Mouse (Mus musculus): ENCODE data around the gene Bcl7c. TPM values are rescaled to one million over a fixed set of nuclear protein-coding genes. Genes with fewer than 3 reads are reported as not detected.
"Not testable (repeated sequence)": the region's sequence is repeated elsewhere in the genome, so short reads cannot be mapped to it uniquely, and the experiment has no call there.

Bcl7c gene
- total and polyA plus RNA-seq, 2 experiments from 2014 or later: 48.8 to 86.8 TPM

GRCm38 (mm10) chr7:127707045-127707956 lies 1.4 kb downstream of the Bcl7c start:
- no peak for TF ChIP-seq CTCF (IDR thresholded peaks at IDR 0.05; ENCODE audit: low read depth)
- WGBS: 30% methylated on average over 22 of the region's 22 CpGs
- no peak for ATAC-seq
- Histone ChIP-seq H3K4me3 (ENCODE audit: low read length) (peak overlapping the region; percentile 75), H3K27me3 (ENCODE audit: insufficient read depth, low read length) (no peaks in the 10 kb centered on the region), H3K27ac (peak overlapping the region; percentile 97), H3K36me3 (ENCODE audit: insufficient read depth, low read length) (peaks cover 10% of the 10 kb centered on the region; the same call in 1 of the 2 replicates), H3K9ac (replicated peaks; ENCODE audit: low read length) (peak overlapping the region; percentile 94), H3K4me1 (ENCODE audit: insufficient read depth, low read length) (peaks cover 9% of the 10 kb centered on the region), H3K4me2 (ENCODE audit: low read depth, low read length) (peak overlapping the region; percentile 77), H3K9me3 (ENCODE audit: low read length) (no peaks in the 10 kb centered on the region)
- DNase-seq (ENCODE audit: low spot score): peak; percentile 24

DNA sequence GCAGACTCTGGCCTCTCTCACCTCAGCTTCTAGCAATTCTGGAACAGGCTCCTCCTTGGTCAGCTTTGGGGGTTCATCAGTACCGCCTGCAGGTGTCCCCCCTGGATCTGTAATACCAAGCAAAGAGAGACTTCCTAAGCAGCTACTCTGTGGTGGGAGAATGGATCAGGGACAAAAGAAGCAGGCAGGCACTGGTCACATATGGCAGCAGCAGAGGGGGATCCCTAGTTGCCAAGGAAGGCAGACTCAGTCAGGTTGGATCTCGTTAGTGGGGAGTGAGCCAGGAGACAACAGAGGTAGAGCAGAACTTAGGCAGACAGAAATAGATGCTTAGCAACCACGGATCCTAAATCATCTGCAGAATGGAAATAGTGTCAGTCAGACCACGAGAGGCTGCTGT lies 3.0 kb downstream of the Bcl7c start:
- H3K27ac ChIP-seq: no peak overlapping the region
- TF ChIP-seq CTCF (IDR thresholded peaks at IDR 0.05; ENCODE audit: low read depth): no peak
- no peaks in the 10 kb centered on the region for H3K27me3 ChIP-seq (ENCODE audit: insufficient read depth, low read length)
- DNase-seq (ENCODE audit: low spot score) (no peak), ATAC-seq (no peak)
- WGBS: 63% methylated on average over 4 of the region's 4 CpGs
- H3K4me3 ChIP-seq (ENCODE audit: low read length): no peak overlapping the region
- peaks cover 10% of the 10 kb centered on the region; the same call in 1 of the 2 replicates for H3K36me3 ChIP-seq (ENCODE audit: insufficient read depth, low read length)
- no peak overlapping the region for H3K9ac ChIP-seq (replicated peaks; ENCODE audit: low read length)
- H3K4me2 ChIP-seq (ENCODE audit: low read depth, low read length): no peak overlapping the region
- H3K9me3 ChIP-seq (ENCODE audit: low read length): no peaks in the 10 kb centered on the region
- peaks cover 8% of the 10 kb centered on the region for H3K4me1 ChIP-seq (ENCODE audit: insufficient read depth, low read length)

GRCm38 (mm10) chr7:127704598-127704997 lies 4.1 kb downstream of the Bcl7c start:
- DNase-seq (ENCODE audit: low spot score) (no peak), ATAC-seq (no peak)
- Histone ChIP-seq H3K9ac (replicated peaks; ENCODE audit: low read length) (no peak overlapping the region), H3K36me3 (ENCODE audit: insufficient read depth, low read length) (peaks cover 15% of the 10 kb centered on the region; the same call in 1 of the 2 replicates), H3K4me3 (ENCODE audit: low read length) (no peak overlapping the region), H3K27ac (no peak overlapping the region), H3K4me2 (ENCODE audit: low read depth, low read length) (no peak overlapping the region), H3K4me1 (ENCODE audit: insufficient read depth, low read length) (peaks cover 8% of the 10 kb centered on the region), H3K27me3 (ENCODE audit: insufficient read depth, low read length) (no peaks in the 10 kb centered on the region), H3K9me3 (ENCODE audit: low read length) (no peaks in the 10 kb centered on the region)
- TF ChIP-seq CTCF (IDR thresholded peaks at IDR 0.05; ENCODE audit: low read depth): no peak
- WGBS: 77% methylated on average over 6 of the region's 6 CpGs

DNA sequence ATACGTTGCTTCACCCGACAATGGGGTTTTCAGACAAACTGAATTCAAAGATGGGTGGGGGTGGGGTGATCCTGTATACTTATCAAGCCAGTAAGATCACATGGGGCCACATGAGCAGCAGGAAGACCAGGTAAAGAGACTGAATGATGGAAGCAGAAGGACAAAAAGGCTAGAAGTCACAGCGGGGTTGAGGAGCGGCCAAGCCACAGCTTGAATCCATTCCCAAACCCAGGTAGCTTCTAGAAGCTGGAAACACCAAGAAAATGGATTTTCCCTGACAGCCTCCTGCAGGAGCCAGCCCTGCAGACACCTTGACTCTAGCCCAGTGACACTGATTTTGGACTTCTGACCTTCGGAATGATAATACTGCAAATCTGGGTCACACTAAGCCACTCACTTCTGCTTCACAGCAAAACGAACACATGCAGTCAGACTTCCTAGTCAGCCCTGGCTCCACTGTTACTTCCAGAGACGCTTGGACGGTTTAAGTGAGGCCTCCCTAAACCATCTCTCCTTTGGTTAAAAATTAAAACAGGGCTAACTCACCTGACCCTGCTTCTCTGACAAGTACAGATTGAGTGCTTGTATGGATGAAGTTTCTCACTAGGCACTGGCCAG lies 5.1 kb downstream of the Bcl7c start:
- DNase-seq (ENCODE audit: low spot score): no peak
- H3K9ac ChIP-seq (replicated peaks; ENCODE audit: low read length): no peak overlapping the region
- no peak overlapping the region for H3K4me3 ChIP-seq (ENCODE audit: low read length)
- peaks cover 8% of the 10 kb centered on the region for H3K4me1 ChIP-seq (ENCODE audit: insufficient read depth, low read length)
- no peaks in the 10 kb centered on the region for H3K9me3 ChIP-seq (ENCODE audit: low read length)
- no peak for ATAC-seq
- H3K4me2 ChIP-seq (ENCODE audit: low read depth, low read length): no peak overlapping the region
- H3K27ac ChIP-seq: no peak overlapping the region
- TF ChIP-seq CTCF (IDR thresholded peaks at IDR 0.05; ENCODE audit: low read depth): no peak
- WGBS: 95% methylated on average over 8 of the region's 8 CpGs
- peaks cover 16% of the 10 kb centered on the region; the same call in 1 of the 2 replicates for H3K36me3 ChIP-seq (ENCODE audit: insufficient read depth, low read length)
- H3K27me3 ChIP-seq (ENCODE audit: insufficient read depth, low read length): no peaks in the 10 kb centered on the region

GRCm38 (mm10) chr7:127700712-127701331 lies 7.9 kb downstream of the Bcl7c start:
- ATAC-seq (no peak), DNase-seq (ENCODE audit: low spot score) (no peak)
- 85% methylated on average over 3 of the region's 3 CpGs for WGBS
- Histone ChIP-seq H3K27me3 (ENCODE audit: insufficient read depth, low read length) (no peaks in the 10 kb centered on the region), H3K27ac (no peak overlapping the region), H3K4me1 (ENCODE audit: insufficient read depth, low read length) (no peaks in the 10 kb centered on the region), H3K36me3 (ENCODE audit: insufficient read depth, low read length) (peaks cover 11% of the 10 kb centered on the region; the same call in 1 of the 2 replicates), H3K9ac (replicated peaks; ENCODE audit: low read length) (no peak overlapping the region), H3K4me2 (ENCODE audit: low read depth, low read length) (no peak overlapping the region), H3K4me3 (ENCODE audit: low read length) (no peak overlapping the region), H3K9me3 (ENCODE audit: low read length) (no peaks in the 10 kb centered on the region)
- TF ChIP-seq CTCF (IDR thresholded peaks at IDR 0.05; ENCODE audit: low read depth): no peak

- no peaks in the 10 kb centered on the region for H3K9me3 ChIP-seq (ENCODE audit: low read length)
- no peak overlapping the region for H3K4me3 ChIP-seq (ENCODE audit: low read length)
- no peak overlapping the region for H3K9ac ChIP-seq (replicated peaks; ENCODE audit: low read length)
- H3K4me1 ChIP-seq (ENCODE audit: insufficient read depth, low read length): no peaks in the 10 kb centered on the region
- no peak overlapping the region for H3K27ac ChIP-seq
- H3K36me3 ChIP-seq (ENCODE audit: insufficient read depth, low read length): peaks cover 10% of the 10 kb centered on the region; the same call in 1 of the 2 replicates
- no peak for ATAC-seq
- DNase-seq (ENCODE audit: low spot score): no peak
- H3K27me3 ChIP-seq (ENCODE audit: insufficient read depth, low read length): no peaks in the 10 kb centered on the region
- no peak for TF ChIP-seq CTCF (IDR thresholded peaks at IDR 0.05; ENCODE audit: low read depth)
- no peak overlapping the region for H3K4me2 ChIP-seq (ENCODE audit: low read depth, low read length)
- 78% methylated on average over 6 of the region's 6 CpGs for WGBS
Observed at GRCm38 (mm10) chr7:127698986-127699385, 9.7 kb downstream of the Bcl7c start.

- H3K9me3 ChIP-seq (ENCODE audit: low read length); H3K27me3 ChIP-seq (ENCODE audit: insufficient read depth, low read length); H3K4me2 ChIP-seq (ENCODE audit: low read depth, low read length); H3K9ac ChIP-seq (replicated peaks; ENCODE audit: low read length); H3K4me1 ChIP-seq (ENCODE audit: insufficient read depth, low read length); ATAC-seq; DNase-seq (ENCODE audit: low spot score); H3K27ac ChIP-seq; H3K4me3 ChIP-seq (ENCODE audit: low read length); H3K36me3 ChIP-seq (ENCODE audit: insufficient read depth, low read length): not testable (repeated sequence)
- WGBS: 92% methylated on average over 7 of the region's 7 CpGs
Observed at GRCm38 (mm10) chr7:127693730-127694129, 15.0 kb downstream of the Bcl7c start.
